Mouse (Mus musculus): ENCODE results near the gene Tob1. TPM values are rescaled to one million over a fixed set of nuclear protein-coding genes. Genes with fewer than 3 reads are reported as not detected.

Gene Tob1
- polyA plus RNA-seq, 1 experiment from 2014 or later = 27.9 TPM

DNA sequence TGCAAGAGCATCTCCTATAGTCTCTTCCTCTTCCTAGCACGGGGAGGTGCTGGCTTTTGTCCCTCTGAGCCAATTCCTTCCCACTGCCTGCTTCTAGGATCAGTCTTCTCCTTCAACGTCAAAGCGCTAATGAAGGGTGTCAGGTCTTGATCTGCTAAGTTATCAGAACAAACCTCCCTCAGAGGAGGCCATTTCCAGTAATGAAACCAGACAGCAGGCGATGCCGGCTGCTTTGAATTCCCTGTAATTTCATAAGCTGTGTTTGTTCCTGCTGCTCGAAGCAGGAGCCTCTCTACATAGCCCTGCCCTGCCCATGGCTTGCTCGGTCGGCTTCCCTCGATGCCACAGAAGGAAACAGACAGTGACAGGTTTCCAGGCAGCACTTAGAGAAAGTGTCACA, 33.1 kb downstream of the Tob1 start:
- no peaks in the 10 kb centered on the region for H3K36me3 ChIP-seq (ENCODE audit: control insufficient read depth, insufficient read depth, low read length)
- no peaks in the 10 kb centered on the region for H3K9me3 ChIP-seq (ENCODE audit: control insufficient read depth, low read length)
- 69% methylated on average over 9 of the region's 9 CpGs for WGBS
- H3K4me3 ChIP-seq (ENCODE audit: low read depth, low read length) = no peak overlapping the region
- peaks cover 16% of the 10 kb centered on the region for H3K4me1 ChIP-seq (ENCODE audit: control insufficient read depth, insufficient read depth, low read length)
- no peak for ATAC-seq (ENCODE audit: low read depth)
- no peak overlapping the region for H3K27ac ChIP-seq (ENCODE audit: low read depth, low read length)
- H3K9ac ChIP-seq (replicated peaks; ENCODE audit: low read depth, low read length) = no peak overlapping the region
- H3K27me3 ChIP-seq (ENCODE audit: control insufficient read depth, insufficient read depth, low read length) = no peaks in the 10 kb centered on the region
- H3K4me2 ChIP-seq (ENCODE audit: low read depth, low read length) = no peak overlapping the region

DNA sequence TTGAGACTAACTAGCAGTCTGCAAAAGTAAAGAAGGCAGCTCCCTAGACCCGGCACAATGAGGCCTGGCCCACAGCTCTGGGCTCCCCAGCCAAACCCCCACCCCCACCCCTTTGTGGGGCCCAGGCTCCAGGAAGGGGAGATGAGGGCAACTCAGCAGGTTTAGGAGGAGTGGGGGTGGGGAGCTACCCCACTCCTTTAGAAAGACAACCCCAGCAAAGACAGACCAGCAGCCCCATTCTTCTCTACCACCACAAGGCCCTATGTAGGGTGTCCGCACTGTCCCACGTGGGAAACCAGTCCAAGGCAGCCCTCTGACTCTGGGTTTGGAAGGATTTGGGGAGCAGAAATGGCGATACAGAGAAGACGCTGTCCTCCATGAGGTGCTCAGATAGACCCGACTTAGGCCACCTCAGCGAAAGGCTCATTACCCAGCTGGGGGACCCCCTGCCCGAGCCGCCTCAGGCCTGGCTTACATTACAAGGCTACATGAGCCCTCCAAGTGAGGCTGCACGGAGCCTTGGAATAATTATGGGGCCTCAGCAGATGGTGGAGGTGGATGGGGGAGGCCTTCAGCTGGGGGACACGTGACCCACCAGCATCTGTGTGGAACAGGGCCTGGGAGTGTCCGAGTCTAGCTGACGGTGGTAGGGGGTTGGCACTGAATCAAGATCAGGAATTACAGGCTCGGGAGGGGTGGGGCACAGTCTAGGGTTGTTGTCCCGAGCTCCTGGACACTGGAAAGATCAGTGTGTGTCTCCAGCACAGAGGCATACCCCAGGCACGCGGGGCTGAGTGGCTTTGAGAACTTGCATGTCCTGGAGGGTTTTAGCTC, 34.9 kb downstream of the Tob1 start, which contains the start of gene Wfikkn2:
Gene Wfikkn2 (minus strand): TSS at position 51 of the 834 bp plus-strand sequence.
- Histone ChIP-seq H3K9ac (replicated peaks; ENCODE audit: low read depth, low read length) (no peak within 1 kb of the TSS), H3K27me3 (ENCODE audit: control insufficient read depth, insufficient read depth, low read length) (no peaks in the 10 kb centered on the region), H3K4me2 (ENCODE audit: low read depth, low read length) (no peak within 1 kb of the TSS), H3K9me3 (ENCODE audit: control insufficient read depth, low read length) (no peaks in the 10 kb centered on the region), H3K27ac (ENCODE audit: low read depth, low read length) (0 out of 2 replicates have a peak within 1 kb of the TSS, but pooled peaks have one; percentile 12), H3K4me1 (ENCODE audit: control insufficient read depth, insufficient read depth, low read length) (peaks cover 16% of the 10 kb centered on the region), H3K4me3 (ENCODE audit: low read depth, low read length) (no peak within 1 kb of the TSS), H3K36me3 (ENCODE audit: control insufficient read depth, insufficient read depth, low read length) (no peaks in the 10 kb centered on the region)
- WGBS = 41% methylated on average over 17 of the region's 17 CpGs
- ATAC-seq (ENCODE audit: low read depth) = peak; percentile 76

DNA sequence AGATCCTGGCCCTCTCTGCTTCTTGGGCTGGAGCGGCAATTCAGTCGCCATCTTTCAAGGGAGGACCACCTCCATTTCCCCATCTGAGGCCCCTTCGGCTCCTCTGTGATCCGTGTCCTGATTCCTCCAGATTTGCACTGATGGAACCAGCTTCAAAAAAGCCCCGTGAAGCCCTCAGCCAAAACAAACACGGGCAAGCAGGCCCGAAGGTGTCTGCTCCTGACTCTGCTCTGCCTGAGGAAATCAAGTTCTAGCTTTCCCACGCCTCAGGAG, 35.5 kb downstream of the Tob1 start:
- Histone ChIP-seq H3K27me3 (ENCODE audit: control insufficient read depth, insufficient read depth, low read length) (no peaks in the 10 kb centered on the region), H3K27ac (ENCODE audit: low read depth, low read length) (no peak overlapping the region), H3K36me3 (ENCODE audit: control insufficient read depth, insufficient read depth, low read length) (no peaks in the 10 kb centered on the region), H3K4me3 (ENCODE audit: low read depth, low read length) (no peak overlapping the region), H3K4me1 (ENCODE audit: control insufficient read depth, insufficient read depth, low read length) (peaks cover 16% of the 10 kb centered on the region), H3K9me3 (ENCODE audit: control insufficient read depth, low read length) (no peaks in the 10 kb centered on the region), H3K9ac (replicated peaks; ENCODE audit: low read depth, low read length) (no peak overlapping the region), H3K4me2 (ENCODE audit: low read depth, low read length) (no peak overlapping the region)
- 67% methylated on average over 8 of the region's 8 CpGs for WGBS
- no peak for ATAC-seq (ENCODE audit: low read depth)

DNA sequence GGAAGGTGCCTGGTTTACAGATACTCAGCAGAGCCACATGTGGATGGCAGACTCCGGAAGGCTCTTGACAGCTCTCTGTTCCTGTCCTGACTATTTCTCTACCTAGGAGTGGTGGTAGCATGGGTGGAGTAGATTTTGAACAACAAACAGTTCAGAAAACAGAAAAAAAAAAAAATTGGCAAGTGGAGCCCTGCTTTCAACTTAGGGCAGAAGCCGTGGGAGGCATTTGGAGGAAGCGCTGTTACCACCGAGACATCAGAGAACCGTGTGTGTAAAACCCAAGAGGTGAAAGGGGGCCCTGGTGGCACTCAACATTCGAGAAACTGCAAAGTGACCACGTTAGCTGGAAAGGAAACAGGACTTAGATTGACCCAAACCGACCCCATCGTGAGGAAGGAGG, 41.9 kb downstream of the Tob1 start:
- no peaks in the 10 kb centered on the region for H3K9me3 ChIP-seq (ENCODE audit: control insufficient read depth, low read length)
- H3K9ac ChIP-seq (replicated peaks; ENCODE audit: low read depth, low read length) = no peak overlapping the region
- H3K27me3 ChIP-seq (ENCODE audit: control insufficient read depth, insufficient read depth, low read length) = no peaks in the 10 kb centered on the region
- H3K4me3 ChIP-seq (ENCODE audit: low read depth, low read length) = no peak overlapping the region
- ATAC-seq (ENCODE audit: low read depth) = no peak
- H3K27ac ChIP-seq (ENCODE audit: low read depth, low read length) = no peak overlapping the region
- H3K4me1 ChIP-seq (ENCODE audit: control insufficient read depth, insufficient read depth, low read length) = no peaks in the 10 kb centered on the region
- no peaks in the 10 kb centered on the region for H3K36me3 ChIP-seq (ENCODE audit: control insufficient read depth, insufficient read depth, low read length)
- WGBS = 84% methylated on average over 9 of the region's 9 CpGs
- H3K4me2 ChIP-seq (ENCODE audit: low read depth, low read length) = no peak overlapping the region

DNA sequence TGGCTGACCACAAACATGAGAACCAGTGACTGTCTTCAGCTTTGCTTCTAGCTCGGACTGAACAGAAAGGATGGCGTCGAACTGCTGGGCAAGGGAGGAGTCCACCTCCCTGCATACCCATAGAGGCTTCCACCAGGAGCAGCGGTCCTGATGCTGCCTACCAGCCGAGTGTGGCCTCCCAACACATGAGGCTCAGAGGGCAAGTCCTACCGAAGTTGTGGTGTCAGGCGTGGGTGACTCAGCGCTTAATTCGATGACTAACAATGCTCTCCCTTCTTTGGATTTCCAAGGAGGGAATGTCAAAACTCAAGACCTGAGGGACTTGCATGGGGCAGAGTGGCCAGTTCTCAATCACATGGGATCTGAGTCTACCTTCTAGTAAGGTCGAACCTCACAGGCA, 42.4 kb downstream of the Tob1 start:
- Histone ChIP-seq H3K36me3 (ENCODE audit: control insufficient read depth, insufficient read depth, low read length) (no peaks in the 10 kb centered on the region), H3K4me2 (ENCODE audit: low read depth, low read length) (no peak overlapping the region), H3K4me3 (ENCODE audit: low read depth, low read length) (no peak overlapping the region), H3K4me1 (ENCODE audit: control insufficient read depth, insufficient read depth, low read length) (no peaks in the 10 kb centered on the region), H3K27ac (ENCODE audit: low read depth, low read length) (no peak overlapping the region), H3K9me3 (ENCODE audit: control insufficient read depth, low read length) (no peaks in the 10 kb centered on the region), H3K9ac (replicated peaks; ENCODE audit: low read depth, low read length) (no peak overlapping the region), H3K27me3 (ENCODE audit: control insufficient read depth, insufficient read depth, low read length) (no peaks in the 10 kb centered on the region)
- ATAC-seq (ENCODE audit: low read depth) = no peak
- WGBS = 90% methylated on average over 10 of the region's 10 CpGs

DNA sequence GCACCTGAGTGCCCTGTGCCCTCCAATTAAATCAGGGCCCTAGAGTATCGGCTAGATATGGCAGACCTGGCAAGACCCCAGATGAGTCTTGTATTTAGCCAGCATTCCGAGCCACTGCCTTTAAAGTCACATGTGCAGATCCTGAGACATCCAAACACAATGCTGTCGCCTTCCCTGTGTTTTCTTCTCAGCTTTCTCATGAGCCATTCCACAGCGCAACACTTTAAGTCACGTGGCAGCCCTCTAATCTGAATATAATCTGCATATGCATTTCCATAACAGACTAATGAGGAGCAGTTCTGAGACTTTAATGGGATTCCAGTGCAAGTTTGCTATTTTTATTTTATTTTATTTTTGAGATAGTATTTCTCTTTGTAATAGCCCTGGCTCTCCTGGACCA, 44.5 kb downstream of the Tob1 start:
- ATAC-seq (ENCODE audit: low read depth) = no peak
- Histone ChIP-seq H3K9me3 (ENCODE audit: control insufficient read depth, low read length) (no peaks in the 10 kb centered on the region), H3K36me3 (ENCODE audit: control insufficient read depth, insufficient read depth, low read length) (no peaks in the 10 kb centered on the region), H3K27ac (ENCODE audit: low read depth, low read length) (no peak overlapping the region), H3K4me3 (ENCODE audit: low read depth, low read length) (no peak overlapping the region), H3K4me2 (ENCODE audit: low read depth, low read length) (no peak overlapping the region), H3K4me1 (ENCODE audit: control insufficient read depth, insufficient read depth, low read length) (no peaks in the 10 kb centered on the region), H3K9ac (replicated peaks; ENCODE audit: low read depth, low read length) (no peak overlapping the region), H3K27me3 (ENCODE audit: control insufficient read depth, insufficient read depth, low read length) (no peaks in the 10 kb centered on the region)
- WGBS = 67% methylated on average over 5 of the region's 5 CpGs

DNA sequence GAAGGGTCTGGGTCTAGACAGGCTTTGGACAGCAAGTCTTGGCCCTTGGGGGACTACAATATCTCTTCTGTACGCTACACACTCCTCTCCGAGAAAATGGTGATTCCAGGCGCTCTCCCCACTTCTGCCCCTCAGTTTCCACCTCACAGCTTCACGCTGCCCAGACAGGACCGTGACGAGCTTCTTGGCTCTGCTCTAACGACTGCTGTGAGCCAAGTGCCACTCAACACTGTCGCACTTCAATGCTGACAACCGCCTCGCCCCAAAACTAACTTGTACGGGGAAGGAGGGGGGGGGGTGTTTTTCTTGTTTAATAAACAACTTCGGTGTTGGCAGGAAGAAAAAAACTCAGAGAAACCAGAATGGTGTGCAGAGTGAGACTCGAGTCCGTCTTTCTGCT, 46.7 kb downstream of the Tob1 start:
- WGBS = 81% methylated on average over 14 of the region's 14 CpGs
- no peaks in the 10 kb centered on the region for H3K36me3 ChIP-seq (ENCODE audit: control insufficient read depth, insufficient read depth, low read length)
- no peak overlapping the region for H3K4me3 ChIP-seq (ENCODE audit: low read depth, low read length)
- no peaks in the 10 kb centered on the region for H3K9me3 ChIP-seq (ENCODE audit: control insufficient read depth, low read length)
- ATAC-seq (ENCODE audit: low read depth) = no peak
- H3K27me3 ChIP-seq (ENCODE audit: control insufficient read depth, insufficient read depth, low read length) = no peaks in the 10 kb centered on the region
- no peak overlapping the region for H3K4me2 ChIP-seq (ENCODE audit: low read depth, low read length)
- H3K4me1 ChIP-seq (ENCODE audit: control insufficient read depth, insufficient read depth, low read length) = no peaks in the 10 kb centered on the region
- H3K9ac ChIP-seq (replicated peaks; ENCODE audit: low read depth, low read length) = no peak overlapping the region
- no peak overlapping the region for H3K27ac ChIP-seq (ENCODE audit: low read depth, low read length)

DNA sequence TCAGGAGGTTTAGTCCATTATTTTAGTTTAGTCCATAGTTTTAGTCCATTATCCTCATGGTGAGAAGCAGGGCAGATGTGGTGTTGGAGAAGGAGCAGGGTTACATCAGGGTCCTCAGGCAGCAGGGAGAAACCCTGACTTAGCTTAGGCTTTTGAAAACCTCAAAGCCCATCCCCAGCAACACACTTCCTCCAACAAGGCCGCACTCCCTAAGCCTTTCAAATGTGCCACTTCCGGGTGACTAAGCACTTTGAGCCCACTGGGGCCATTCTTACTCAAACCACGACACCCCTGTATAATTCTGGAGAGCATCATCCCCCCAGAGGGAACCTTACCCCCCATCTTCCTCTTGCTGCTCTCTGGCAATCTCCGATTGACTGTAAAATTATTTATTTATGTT, 48.6 kb downstream of the Tob1 start:
- WGBS = 57% methylated on average over 4 of the region's 4 CpGs
- no peaks in the 10 kb centered on the region for H3K4me1 ChIP-seq (ENCODE audit: control insufficient read depth, insufficient read depth, low read length)

DNA sequence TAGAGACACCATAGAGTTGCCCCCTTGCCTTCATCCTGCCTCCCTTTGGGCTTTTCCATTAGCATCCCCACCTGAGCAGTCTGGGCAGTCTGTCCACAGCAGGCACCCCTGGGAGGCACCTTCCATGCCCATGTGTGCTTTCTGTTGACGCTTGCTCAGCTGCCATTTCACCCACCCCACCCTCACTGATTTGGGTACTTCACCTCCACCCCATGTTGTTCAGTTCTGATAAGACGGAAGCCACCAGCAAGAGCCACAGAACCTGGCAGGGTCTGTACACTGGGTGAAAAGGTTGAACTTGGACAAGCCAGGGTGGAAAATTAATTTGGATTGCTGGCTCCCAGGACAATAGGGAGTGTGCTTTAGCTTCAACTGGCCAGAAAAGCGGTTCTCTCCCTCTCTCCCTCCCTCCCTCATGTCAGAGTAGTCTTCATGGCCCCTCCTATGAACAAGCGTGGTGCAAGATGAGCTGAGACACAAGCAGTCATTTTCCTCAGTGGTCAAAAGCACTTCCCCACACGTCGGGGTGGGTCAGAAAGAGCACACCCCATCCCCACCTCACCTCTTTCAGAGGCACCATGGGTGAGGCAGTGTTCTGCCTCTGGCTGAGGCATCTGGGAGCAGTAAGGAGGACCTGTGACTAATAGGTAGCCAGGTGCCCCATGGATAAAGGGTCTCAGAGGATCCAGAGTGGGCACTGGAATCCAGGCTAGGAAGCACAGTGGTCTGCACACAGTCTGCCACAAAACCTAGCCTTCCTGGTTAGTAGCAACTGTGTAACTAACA, 50.5 kb downstream of the Tob1 start:
- Histone ChIP-seq H3K36me3 (ENCODE audit: control insufficient read depth, insufficient read depth, low read length) (no peaks in the 10 kb centered on the region), H3K4me3 (ENCODE audit: low read depth, low read length) (no peak overlapping the region), H3K4me1 (ENCODE audit: control insufficient read depth, insufficient read depth, low read length) (no peaks in the 10 kb centered on the region), H3K4me2 (ENCODE audit: low read depth, low read length) (no peak overlapping the region), H3K27ac (ENCODE audit: low read depth, low read length) (no peak overlapping the region), H3K27me3 (ENCODE audit: control insufficient read depth, insufficient read depth, low read length) (no peaks in the 10 kb centered on the region), H3K9ac (replicated peaks; ENCODE audit: low read depth, low read length) (no peak overlapping the region), H3K9me3 (ENCODE audit: control insufficient read depth, low read length) (no peaks in the 10 kb centered on the region)
- WGBS = 69% methylated on average over 6 of the region's 6 CpGs
- ATAC-seq (ENCODE audit: low read depth) = no peak

More for the DNA sequence above, 48.6 kb downstream of the Tob1 start:
- no peak overlapping the region for H3K4me3 ChIP-seq (ENCODE audit: low read depth, low read length)
- H3K36me3 ChIP-seq (ENCODE audit: control insufficient read depth, insufficient read depth, low read length) = no peaks in the 10 kb centered on the region
- no peak overlapping the region for H3K9ac ChIP-seq (replicated peaks; ENCODE audit: low read depth, low read length)
- H3K27me3 ChIP-seq (ENCODE audit: control insufficient read depth, insufficient read depth, low read length) = no peaks in the 10 kb centered on the region
- H3K27ac ChIP-seq (ENCODE audit: low read depth, low read length) = no peak overlapping the region
- H3K9me3 ChIP-seq (ENCODE audit: control insufficient read depth, low read length) = no peaks in the 10 kb centered on the region
- ATAC-seq (ENCODE audit: low read depth) = no peak
- H3K4me2 ChIP-seq (ENCODE audit: low read depth, low read length) = no peak overlapping the region

Measured in neural tube, embryonic 14.5 days (tissue).